ENCODE assay signal across 15 mouse cellular contexts in genomic region chr8:122814608-122815007, GRCm38 (mm10). TPM values are rescaled to one million over a fixed set of nuclear protein-coding genes. Genes with fewer than 3 reads are reported as not detected.
DNase-seq lines count a peak whose midpoint lies in the region; ATAC-seq lines count a peak whose summit lies in the region.
"Had no signal": no experiment of that assay in that cellular context is flagged by ENCODE, and none has a peak within 500 bp of the region (broad histone marks: within the 10 kb centered on the region; RNA-seq: fewer than 3 reads in every experiment).

No protein-coding gene starts in this region.

- DNase-seq in frontal cortex, postnatal 36 days (ENCODE audit: low spot score in 2 of 2), result no peak
- peak; percentile 69 for DNase-seq in Muller cell, postnatal 12 days (ENCODE audit: inconsistent ontology term)
- DNase-seq in urinary bladder, postnatal 14 days (ENCODE audit: low spot score), result no peak
- no peak for DNase-seq in thymus, postnatal 36 days
- DNase-seq: cerebellum, adult 2 months; heart, adult 11 months; kidney, postnatal 25 days; lung, postnatal 36 days had no signal

- peak; percentile 31; the same call in 1 of the 2 replicates for ATAC-seq in frontal cortex, adult (ENCODE audit: low TSS enrichment)
- no peak for ATAC-seq in forebrain, embryonic 15.5 days (replicated peaks)
- no peak for ATAC-seq in midbrain, embryonic 13.5 days
- ATAC-seq in activated CD4-positive, CD25-positive, alpha-beta regulatory T cell, adult 4 months, result no peak
- ATAC-seq: intestine, embryonic 16.5 days had no signal

- H3K27ac ChIP-seq in forebrain, embryonic 15.5 days (replicated peaks), result peak overlapping the region; percentile 35
- peak overlapping the region; percentile 69; the same call in 1 of the 2 replicates for H3K27ac ChIP-seq in midbrain, embryonic 13.5 days
- H3K27ac ChIP-seq: embryonic facial prominence, embryonic 12.5 days; liver, embryonic 15.5 days had no signal

- H3K4me3 ChIP-seq in forebrain, embryonic 15.5 days, result no peak overlapping the region
- no peak overlapping the region for H3K4me3 ChIP-seq in midbrain, embryonic 13.5 days (replicated peaks)
- H3K4me3 ChIP-seq: embryonic facial prominence, embryonic 12.5 days; liver, embryonic 15.5 days had no signal

- H3K4me1 ChIP-seq in forebrain, embryonic 15.5 days, result peaks cover 15% of the 10 kb centered on the region
- peaks cover 65% of the 10 kb centered on the region for H3K4me1 ChIP-seq in midbrain, embryonic 13.5 days (replicated peaks)
- H3K4me1 ChIP-seq: liver, embryonic 15.5 days had no signal

- WGBS in forebrain, embryonic 15.5 days, result 10% methylated on average over 7 of the region's 7 CpGs
- whole genome bisulfite sequencing in midbrain, embryonic 13.5 days, result 8% methylated on average over 7 of the region's 7 CpGs

- H3K36me3 ChIP-seq in forebrain, embryonic 15.5 days, result 0 out of 2 replicates have a peak, but pooled peaks cover 4% of the 10 kb centered on the region
- H3K36me3 ChIP-seq in midbrain, embryonic 13.5 days, result 0 out of 2 replicates have a peak, but pooled peaks cover 6% of the 10 kb centered on the region
- H3K36me3 ChIP-seq: liver, embryonic 15.5 days had no signal

- H3K27me3 ChIP-seq in forebrain, embryonic 15.5 days, result no peaks in the 10 kb centered on the region
- H3K27me3 ChIP-seq in midbrain, embryonic 13.5 days, result 0 out of 2 replicates have a peak, but pooled peaks cover 3% of the 10 kb centered on the region
- H3K27me3 ChIP-seq: embryonic facial prominence, embryonic 12.5 days; liver, embryonic 15.5 days had no signal

- H3K4me2 ChIP-seq in forebrain, embryonic 15.5 days (replicated peaks), result no peak overlapping the region
- no peak overlapping the region for H3K4me2 ChIP-seq in midbrain, embryonic 13.5 days (replicated peaks)
- H3K4me2 ChIP-seq: embryonic facial prominence, embryonic 12.5 days; liver, embryonic 15.5 days had no signal

- no peak overlapping the region for H3K9ac ChIP-seq in forebrain, embryonic 15.5 days (replicated peaks)
- H3K9ac ChIP-seq in midbrain, embryonic 13.5 days (replicated peaks), result no peak overlapping the region; the same call in 1 of the 2 replicates
- H3K9ac ChIP-seq: embryonic facial prominence, embryonic 12.5 days; liver, embryonic 15.5 days had no signal

- no peaks in the 10 kb centered on the region for H3K9me3 ChIP-seq in forebrain, embryonic 15.5 days
- H3K9me3 ChIP-seq in midbrain, embryonic 13.5 days, result no peaks in the 10 kb centered on the region
- H3K9me3 ChIP-seq: embryonic facial prominence, embryonic 12.5 days; liver, embryonic 15.5 days had no signal

RNA-seq across cellular contexts. Expression of gene Cdh15, which starts 33.2 kb away (rescaled TPM):
- 1.2 TPM in 2 replicates for polyA plus RNA-seq in forebrain, embryonic 15.5 days (2015; fragmentation: Nextera tagmentation; extraction: Ambion mirVana)
- polyA plus RNA-seq in midbrain, embryonic 13.5 days (2015; fragmentation: Nextera tagmentation; extraction: Ambion mirVana), result 1.00 and 1.1 TPM in 2 replicates
- under 1 TPM; 0.14 to 0.26 TPM for polyA plus RNA-seq in activated CD4-positive, CD25-positive, alpha-beta regulatory T cell, adult 4 months (2017; shearing (Covaris generic))

RNA-seq across cellular contexts. Expression of gene Acsf3, which starts 39.3 kb away (rescaled TPM):
- polyA plus RNA-seq in forebrain, embryonic 15.5 days (2015; fragmentation: Nextera tagmentation; extraction: Ambion mirVana), result 14.6 and 16.4 TPM in 2 replicates
- 17.9 and 18.7 TPM in 2 replicates for polyA plus RNA-seq in midbrain, embryonic 13.5 days (2015; fragmentation: Nextera tagmentation; extraction: Ambion mirVana)
- 10 to 100 TPM in 1 of 2 experiments, 1 to 10 TPM in 1; 8.0 to 10.2 TPM for polyA plus RNA-seq in activated CD4-positive, CD25-positive, alpha-beta regulatory T cell, adult 4 months (2017; shearing (Covaris generic))
